Mouse (Mus musculus): ENCODE measurements around the gene Hps6.

GRCm38 (mm10) chr19:46032731-46033510, 29.6 kb downstream of the Hps6 start:
- TF ChIP-seq CTCF (IDR thresholded peaks at IDR 0.05; ENCODE audit: control insufficient read depth, insufficient read depth, insufficient replicate concordance, low read depth, low read length), result no peak
- TF ChIP-seq POLR2A (IDR thresholded peaks at IDR 0.05; ENCODE audit: control insufficient read depth, low read depth, low read length), result no peak

Measured in testis, adult 2 months (tissue).